Mouse (Mus musculus) hindbrain, embryonic 16.5 days (tissue): ENCODE measurements at regions not wholly inside any gene's neighbourhood (a gene's known extent, or its start where the extent isn't known, plus 50 kb on each side); places are given as distances from the start of the nearest gene placed in this dataset.
A peak's percentile ranks its signal among the peaks of the same experiment; 100 is the strongest.

Experiments
- ATAC-seq: fragments of 200-750 bp; cut with Nextera tagmentation; 2 replicates; pipeline ENCODE4 v1.8.0; 2017; ENCODE audit warnings: moderate TSS enrichment, moderate library complexity
- H3K27ac ChIP-seq: fragments of 300-500 bp; sonication (generic); 2 replicates; pipeline ENCODE4 v1.5.1; 2014; ENCODE audit warnings: low read depth, mild to moderate bottlenecking, control low read depth, low read length, moderate library complexity
- H3K27me3 ChIP-seq: fragments of 300-500 bp; sonication (generic); replicated peaks from 2 replicates; pipeline ENCODE4 v1.6.1; 2014; ENCODE audit warnings: low read length; ENCODE audit not compliant: control insufficient read depth, insufficient read depth
- H3K36me3 ChIP-seq: fragments of 300-500 bp; sonication (generic); 2 replicates; pipeline ENCODE4 v1.6.1; 2014; ENCODE audit warnings: mild to moderate bottlenecking, low read length, moderate library complexity, mixed read lengths; ENCODE audit not compliant: control insufficient read depth, insufficient read depth
- H3K4me1 ChIP-seq: fragments of 300-500 bp; sonication (generic); 2 replicates; pipeline ENCODE4 v1.6.1; 2014; ENCODE audit warnings: low read depth, low read length; ENCODE audit not compliant: control insufficient read depth, insufficient read depth
- H3K4me2 ChIP-seq: fragments of 300-500 bp; sonication (generic); 2 replicates; pipeline ENCODE4 v1.6.1; 2014; ENCODE audit warnings: mild to moderate bottlenecking, low read length, control low read depth, moderate library complexity
- H3K4me3 ChIP-seq: fragments of 300-500 bp; sonication (generic); 2 replicates; pipeline ENCODE4 v1.5.1; 2014; ENCODE audit warnings: mild to moderate bottlenecking, low read length, control low read depth, moderate library complexity
- H3K9ac ChIP-seq: fragments of 300-500 bp; sonication (generic); 2 replicates; pipeline ENCODE4 v1.6.1; 2014; ENCODE audit warnings: low read depth, mild to moderate bottlenecking, control low read depth, low read length, moderate library complexity
- H3K9me3 ChIP-seq: fragments of 300-500 bp; sonication (generic); 2 replicates; pipeline ENCODE4 v1.6.1; 2014; ENCODE audit warnings: mild to moderate bottlenecking, low read length, moderate library complexity; ENCODE audit not compliant: control insufficient read depth
- WGBS: fragments of 180-500 bp; shearing (Covaris S2); extraction: QIAGEN DNeasy Blood & Tissue Kit; methylation state at CpG from one replicate; pipeline ENCODE4 v1.1.7; 2014; 5-methylcytosine and 5-hydroxymethylcytosine counted together

DNA sequence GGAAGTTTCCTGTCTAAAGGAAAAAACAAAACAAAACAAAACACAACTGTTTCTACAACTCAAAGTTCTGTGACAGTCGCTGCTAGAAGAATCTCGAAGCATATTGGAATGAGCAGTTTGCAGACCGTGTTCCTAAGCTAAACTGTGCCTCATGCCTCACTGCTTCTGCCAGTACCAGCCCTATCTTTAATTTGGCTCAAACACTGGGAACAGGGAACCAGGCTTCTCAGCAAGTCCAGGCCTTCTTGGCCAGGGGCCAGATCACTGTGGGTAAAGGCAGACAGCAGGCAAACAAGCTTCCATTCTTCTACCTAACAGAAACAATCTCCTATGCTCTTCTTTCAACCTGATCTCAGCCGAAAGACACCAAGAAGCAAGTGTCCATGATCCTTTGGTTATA, 56.5 kb downstream of the Tmsb4x start:
- no peak overlapping the region for H3K4me3 ChIP-seq
- H3K4me1 ChIP-seq, result no peaks in the 10 kb centered on the region
- no peak overlapping the region for H3K9ac ChIP-seq
- no peaks in the 10 kb centered on the region for H3K36me3 ChIP-seq
- 60% methylated on average over 4 of the region's 4 CpGs for WGBS
- peak; percentile 78 for ATAC-seq
- H3K27me3 ChIP-seq, result peaks cover 5% of the 10 kb centered on the region
- no peak overlapping the region for H3K27ac ChIP-seq
- no peak overlapping the region for H3K4me2 ChIP-seq
- H3K9me3 ChIP-seq, result no peaks in the 10 kb centered on the region

DNA sequence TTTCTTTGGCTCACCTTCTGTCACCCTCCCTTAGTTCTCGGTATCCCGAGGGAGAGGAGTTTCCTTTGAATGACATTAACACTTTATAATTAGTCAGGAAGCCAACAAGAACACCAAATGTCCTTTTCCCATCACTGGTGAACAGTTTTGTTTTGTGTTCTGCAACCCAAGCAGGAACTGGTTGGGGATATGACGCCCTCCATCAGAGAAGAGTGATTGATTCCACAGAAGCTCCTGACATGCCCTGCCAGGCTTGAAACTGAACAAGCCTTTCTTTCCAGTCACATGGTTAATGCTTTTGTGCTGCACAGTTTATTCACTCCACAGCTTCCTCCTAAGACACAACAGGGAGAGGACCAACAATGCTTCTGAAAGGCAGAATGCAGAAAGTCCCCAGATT, 57.8 kb downstream of the Tmsb4x start:
- H3K27ac ChIP-seq, result no peak overlapping the region
- no peak overlapping the region for H3K4me2 ChIP-seq
- ATAC-seq, result no peak
- H3K4me3 ChIP-seq, result no peak overlapping the region
- no peak overlapping the region for H3K9ac ChIP-seq
- 49% methylated on average over 3 of the region's 3 CpGs for WGBS
- peaks cover 5% of the 10 kb centered on the region for H3K27me3 ChIP-seq
- no peaks in the 10 kb centered on the region for H3K36me3 ChIP-seq
- H3K4me1 ChIP-seq, result no peaks in the 10 kb centered on the region
- H3K9me3 ChIP-seq, result no peaks in the 10 kb centered on the region

DNA sequence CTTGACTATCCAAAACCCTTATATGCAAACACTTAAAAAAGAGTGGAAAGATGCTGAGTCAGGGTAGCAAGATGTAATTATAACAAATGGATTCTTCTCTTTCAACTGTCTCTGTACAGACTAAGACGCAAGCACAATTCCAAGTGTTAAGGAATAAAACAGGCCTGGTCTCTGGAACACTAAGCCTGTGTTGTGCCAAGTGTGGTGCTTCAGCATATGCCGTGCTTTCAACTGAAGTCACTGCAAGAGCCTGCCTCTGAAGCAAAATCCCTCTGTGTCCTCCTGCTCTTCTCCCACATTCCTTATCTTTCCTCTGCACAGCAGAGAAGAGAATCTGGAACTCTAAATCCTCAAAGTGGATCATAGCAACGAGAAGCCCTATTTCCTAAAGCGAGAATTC, 59.7 kb downstream of the Tmsb4x start:
- no peak for ATAC-seq
- Histone ChIP-seq H3K4me2 (no peak overlapping the region), H3K9me3 (no peaks in the 10 kb centered on the region), H3K36me3 (no peaks in the 10 kb centered on the region), H3K27me3 (peaks cover 5% of the 10 kb centered on the region), H3K27ac (no peak overlapping the region), H3K9ac (no peak overlapping the region), H3K4me3 (no peak overlapping the region), H3K4me1 (no peaks in the 10 kb centered on the region)
- WGBS, result 92% methylated on average over 4 of the region's 4 CpGs

- no peak overlapping the region for H3K4me2 ChIP-seq
- H3K27me3 ChIP-seq, result 0 out of 2 replicates have a peak, but pooled peaks cover 4% of the 10 kb centered on the region
- no peak overlapping the region for H3K9ac ChIP-seq
- ATAC-seq, result no peak
- H3K4me1 ChIP-seq, result no peaks in the 10 kb centered on the region
- no peak overlapping the region for H3K27ac ChIP-seq
- WGBS, result 81% methylated on average over 8 of the region's 8 CpGs
- no peaks in the 10 kb centered on the region for H3K9me3 ChIP-seq
- H3K4me3 ChIP-seq, result no peak overlapping the region
- no peaks in the 10 kb centered on the region for H3K36me3 ChIP-seq
Observed at GRCm38 (mm10) chrX:167146513-167147360, 62.4 kb downstream of the Tmsb4x start.

DNA sequence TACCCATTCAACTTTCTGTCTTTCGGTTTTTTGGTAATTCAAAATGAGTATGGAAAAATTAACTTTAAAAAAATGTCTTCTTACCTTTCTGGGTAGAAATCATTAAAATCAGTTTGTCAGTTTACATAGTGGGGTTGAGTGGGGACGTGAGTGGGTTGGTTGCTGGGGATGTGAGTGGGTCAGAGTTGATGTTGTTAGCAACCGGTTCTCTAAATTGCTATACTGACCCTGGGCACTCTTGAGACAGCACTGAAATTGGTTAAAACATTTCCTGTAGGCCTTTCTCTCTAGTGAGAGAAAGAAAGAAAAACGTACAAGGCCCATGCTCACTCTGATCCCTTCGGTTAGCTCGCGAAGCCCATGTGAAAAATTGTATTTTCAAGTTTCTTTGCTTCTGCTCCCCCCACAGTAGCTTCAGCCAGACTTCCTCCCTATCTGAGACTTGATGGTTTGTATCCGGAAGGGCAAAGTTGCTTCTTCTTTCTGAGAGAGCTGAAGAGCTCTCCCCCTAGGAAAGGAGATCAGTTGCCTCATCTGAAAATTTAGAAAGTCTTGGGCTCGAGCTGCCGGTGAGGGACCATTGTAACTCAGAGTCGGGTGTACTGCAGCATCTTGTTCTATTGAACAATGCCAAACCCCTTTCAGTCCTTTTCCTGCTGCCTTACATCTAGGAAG, 63.5 kb downstream of the Tmsb4x start:
- no peak for ATAC-seq
- no peaks in the 10 kb centered on the region for H3K9me3 ChIP-seq
- WGBS, result 78% methylated on average over 11 of the region's 11 CpGs
- no peak overlapping the region for H3K4me2 ChIP-seq
- H3K4me1 ChIP-seq, result no peaks in the 10 kb centered on the region
- H3K27ac ChIP-seq, result no peak overlapping the region
- no peak overlapping the region for H3K4me3 ChIP-seq
- no peaks in the 10 kb centered on the region for H3K36me3 ChIP-seq
- H3K27me3 ChIP-seq, result 0 out of 2 replicates have a peak, but pooled peaks cover 3% of the 10 kb centered on the region
- H3K9ac ChIP-seq, result no peak overlapping the region

GRCm38 (mm10) chrX:167139110-167139509, 70.0 kb downstream of the Tmsb4x start:
- ATAC-seq, result no peak
- 76% methylated on average over 2 of the region's 2 CpGs for WGBS
- no peaks in the 10 kb centered on the region for H3K36me3 ChIP-seq
- no peak overlapping the region for H3K27ac ChIP-seq
- H3K4me1 ChIP-seq, result no peaks in the 10 kb centered on the region
- no peaks in the 10 kb centered on the region for H3K27me3 ChIP-seq
- H3K4me3 ChIP-seq, result no peak overlapping the region
- no peaks in the 10 kb centered on the region for H3K9me3 ChIP-seq
- no peak overlapping the region for H3K4me2 ChIP-seq
- no peak overlapping the region for H3K9ac ChIP-seq

DNA sequence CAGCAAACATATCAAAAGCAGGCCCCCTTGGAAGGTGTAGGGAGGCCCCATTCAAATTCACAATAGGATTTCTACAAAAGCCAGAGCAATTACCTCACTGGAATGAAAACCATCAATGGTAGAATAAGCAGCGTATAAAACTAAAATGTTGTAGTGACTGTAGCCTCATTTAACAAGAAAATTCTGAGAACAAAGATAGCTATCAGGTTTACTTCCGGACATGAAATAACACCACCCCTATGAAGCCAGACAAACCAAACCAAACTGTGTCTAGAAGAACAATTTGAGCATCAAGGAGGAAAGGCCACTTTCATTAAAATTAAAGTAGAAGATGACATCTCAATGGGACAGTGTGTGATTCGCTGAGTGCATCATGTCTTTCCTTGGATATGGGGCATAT, 74.9 kb downstream of the Tmsb4x start:
- 94% methylated on average over 3 of the region's 3 CpGs for WGBS
- no peak for ATAC-seq
- Histone ChIP-seq H3K27me3 (no peaks in the 10 kb centered on the region; the same call in 1 of the 2 replicates), H3K36me3 (no peaks in the 10 kb centered on the region), H3K4me2 (no peak overlapping the region), H3K9ac (no peak overlapping the region), H3K9me3 (no peaks in the 10 kb centered on the region), H3K4me3 (no peak overlapping the region), H3K27ac (no peak overlapping the region), H3K4me1 (no peaks in the 10 kb centered on the region)

- Histone ChIP-seq H3K27me3 (no peaks in the 10 kb centered on the region; the same call in 1 of the 2 replicates), H3K4me1 (no peaks in the 10 kb centered on the region), H3K27ac (no peak overlapping the region), H3K4me2 (no peak overlapping the region), H3K36me3 (no peaks in the 10 kb centered on the region), H3K9ac (no peak overlapping the region), H3K9me3 (no peaks in the 10 kb centered on the region), H3K4me3 (no peak overlapping the region)
- 77% methylated on average over 4 of the region's 4 CpGs for WGBS
- no peak for ATAC-seq
Observed at GRCm38 (mm10) chrX:167132989-167133395, 76.1 kb downstream of the Tmsb4x start.

GRCm38 (mm10) chrX:167131317-167131716, 77.8 kb downstream of the Tmsb4x start:
- no peaks in the 10 kb centered on the region for H3K9me3 ChIP-seq
- H3K9ac ChIP-seq, result no peak overlapping the region
- WGBS, result 94% methylated on average over 3 of the region's 3 CpGs
- peaks cover 2% of the 10 kb centered on the region; the same call in 1 of the 2 replicates for H3K27me3 ChIP-seq
- no peaks in the 10 kb centered on the region for H3K36me3 ChIP-seq
- H3K27ac ChIP-seq, result no peak overlapping the region
- ATAC-seq, result no peak
- no peak overlapping the region for H3K4me3 ChIP-seq
- H3K4me1 ChIP-seq, result no peaks in the 10 kb centered on the region
- H3K4me2 ChIP-seq, result no peak overlapping the region
